ENCODE assay signal across 8 mouse cellular contexts in genomic region chr10:77606855-77607254, GRCm38 (mm10). TPM values are rescaled to one million over a fixed set of nuclear protein-coding genes. Genes with fewer than 3 reads are reported as not detected.
DNase-seq lines count a peak whose midpoint lies in the region; ATAC-seq lines count a peak whose summit lies in the region.
"Had no signal": no experiment of that assay in that cellular context is flagged by ENCODE, and none has a peak within 500 bp of the region (broad histone marks: within the 10 kb centered on the region; RNA-seq: fewer than 3 reads in every experiment).

No protein-coding gene starts in this region.

- peak; percentile 37 for ATAC-seq in erythroblast, adult 5-6 weeks (replicated peaks; ENCODE audit: low FRiP score, poor library complexity, severe bottlenecking)
- no peak for ATAC-seq in limb, embryonic 12.5 days (ENCODE audit: insufficient number of reproducible peaks, insufficient read depth, low FRiP score, low TSS enrichment, low read depth)
- peak; percentile 42 for ATAC-seq in neural tube, embryonic 13.5 days (ENCODE audit: low read depth)

- peak; percentile 58 for DNase-seq in thymus, postnatal 0 days (ENCODE audit: low spot score)
- no peak for DNase-seq in thymus, adult 18-20 months
- DNase-seq in cerebellum, adult 11-12 months, result no peak
- no peak for DNase-seq in kidney, adult 8-10 months

- peaks cover 40% of the 10 kb centered on the region for H3K36me3 ChIP-seq in limb, embryonic 12.5 days
- peaks cover 33% of the 10 kb centered on the region for H3K36me3 ChIP-seq in neural tube, embryonic 13.5 days

- H3K4me3 ChIP-seq in limb, embryonic 12.5 days (replicated peaks), result peak overlapping the region; percentile 60
- peak overlapping the region; percentile 75 for H3K4me3 ChIP-seq in neural tube, embryonic 13.5 days

- H3K27ac ChIP-seq in limb, embryonic 12.5 days, result peak overlapping the region; percentile 94; the same call in 1 of the 2 replicates
- H3K27ac ChIP-seq in neural tube, embryonic 13.5 days (replicated peaks), result peak overlapping the region; percentile 94

- 47% methylated on average over 7 of the region's 7 CpGs for WGBS in limb, embryonic 12.5 days
- WGBS in neural tube, embryonic 13.5 days, result 45% methylated on average over 7 of the region's 7 CpGs

- H3K27me3 ChIP-seq in limb, embryonic 12.5 days, result no peaks in the 10 kb centered on the region
- no peaks in the 10 kb centered on the region for H3K27me3 ChIP-seq in neural tube, embryonic 13.5 days

- H3K4me1 ChIP-seq in limb, embryonic 12.5 days (replicated peaks), result peaks cover 12% of the 10 kb centered on the region
- H3K4me1 ChIP-seq in neural tube, embryonic 13.5 days (replicated peaks), result peaks cover 31% of the 10 kb centered on the region

- H3K4me2 ChIP-seq in limb, embryonic 12.5 days, result peak overlapping the region; percentile 85
- peak overlapping the region; percentile 93 for H3K4me2 ChIP-seq in neural tube, embryonic 13.5 days

- peak overlapping the region; percentile 82 for H3K9ac ChIP-seq in limb, embryonic 12.5 days (replicated peaks)
- H3K9ac ChIP-seq in neural tube, embryonic 13.5 days, result peak overlapping the region; percentile 80

- H3K9me3 ChIP-seq in limb, embryonic 12.5 days, result 0 out of 2 replicates have a peak, but pooled peaks cover 7% of the 10 kb centered on the region
- H3K9me3 ChIP-seq in neural tube, embryonic 13.5 days, result peaks cover 5% of the 10 kb centered on the region; the same call in 1 of the 2 replicates

RNA-seq across cellular contexts. Expression of gene Gm49325, which starts 0.9 kb away (rescaled TPM):
- polyA plus RNA-seq in thymus, postnatal 0 days (2015; fragmentation: Nextera tagmentation; extraction: Ambion mirVana), result 9.2 and 23.4 TPM in 2 replicates
- not detected in 2 replicates for total RNA-seq in erythroblast, adult 5-6 weeks (2015; ENCODE audit: low replicate concordance)
- total RNA-seq in erythroblast, adult 5-6 weeks (2017; ENCODE audit: low replicate concordance), result not detected in 2 replicates
- 9.7 and 12.0 TPM in 2 replicates for polyA plus RNA-seq in limb, embryonic 12.5 days (2016; fragmentation: Nextera tagmentation; extraction: Ambion mirVana)
- 2.0 and 8.6 TPM in 2 replicates for polyA plus RNA-seq in neural tube, embryonic 13.5 days (2015; fragmentation: Nextera tagmentation; extraction: Ambion mirVana)
- polyA plus RNA-seq: large intestine, adult 2 months had no signal

RNA-seq across cellular contexts. Expression of gene Sumo3, which starts 1.0 kb away (rescaled TPM):
- 251 and 259 TPM in 2 replicates for polyA plus RNA-seq in thymus, postnatal 0 days (2015; fragmentation: Nextera tagmentation; extraction: Ambion mirVana)
- total RNA-seq in erythroblast, adult 5-6 weeks (2015; ENCODE audit: low replicate concordance), result 6.3 and 20.2 TPM in 2 replicates
- 30.7 and 32.1 TPM in 2 replicates for total RNA-seq in erythroblast, adult 5-6 weeks (2017; ENCODE audit: low replicate concordance)
- 345 and 359 TPM in 2 replicates for polyA plus RNA-seq in limb, embryonic 12.5 days (2016; fragmentation: Nextera tagmentation; extraction: Ambion mirVana)
- polyA plus RNA-seq in neural tube, embryonic 13.5 days (2015; fragmentation: Nextera tagmentation; extraction: Ambion mirVana), result 248 and 252 TPM in 2 replicates

RNA-seq across cellular contexts. Expression of gene Ube2g2, which starts 15.2 kb away (rescaled TPM):
- polyA plus RNA-seq in thymus, postnatal 0 days (2015; fragmentation: Nextera tagmentation; extraction: Ambion mirVana), result 67.9 and 69.8 TPM in 2 replicates
- total RNA-seq in erythroblast, adult 5-6 weeks (2015; ENCODE audit: low replicate concordance), result 6.1 and 7.5 TPM in 2 replicates
- 10.5 and 14.4 TPM in 2 replicates for total RNA-seq in erythroblast, adult 5-6 weeks (2017; ENCODE audit: low replicate concordance)
- 75.4 and 79.3 TPM in 2 replicates for polyA plus RNA-seq in limb, embryonic 12.5 days (2016; fragmentation: Nextera tagmentation; extraction: Ambion mirVana)
- polyA plus RNA-seq in neural tube, embryonic 13.5 days (2015; fragmentation: Nextera tagmentation; extraction: Ambion mirVana), result 86.8 and 87.9 TPM in 2 replicates

RNA-seq across cellular contexts. Expression of gene Pttg1ip, which starts 25.3 kb away (rescaled TPM):
- polyA plus RNA-seq in thymus, postnatal 0 days (2015; fragmentation: Nextera tagmentation; extraction: Ambion mirVana), result 79.8 and 85.6 TPM in 2 replicates
- 58.8 and 73.6 TPM in 2 replicates for total RNA-seq in erythroblast, adult 5-6 weeks (2015; ENCODE audit: low replicate concordance)
- 72.6 and 78.0 TPM in 2 replicates for total RNA-seq in erythroblast, adult 5-6 weeks (2017; ENCODE audit: low replicate concordance)
- 83.6 and 84.0 TPM in 2 replicates for polyA plus RNA-seq in limb, embryonic 12.5 days (2016; fragmentation: Nextera tagmentation; extraction: Ambion mirVana)
- polyA plus RNA-seq in neural tube, embryonic 13.5 days (2015; fragmentation: Nextera tagmentation; extraction: Ambion mirVana), result 78.9 and 79.7 TPM in 2 replicates
